Mouse (Mus musculus): ENCODE data around the gene Psme2. TPM values are rescaled to one million over a fixed set of nuclear protein-coding genes. Genes with fewer than 3 reads are reported as not detected.

Psme2 gene
- polyA plus RNA-seq, 1 experiment from 2014 or later: 202 TPM

- Histone ChIP-seq H3K36me3 (ENCODE audit: control insufficient read depth, insufficient read depth, low read length) (no peaks in the 10 kb centered on the region), H3K4me2 (no peak overlapping the region), H3K4me1 (ENCODE audit: control insufficient read depth, insufficient read depth, low read length) (no peaks in the 10 kb centered on the region), H3K4me3 (ENCODE audit: low read depth, low read length) (no peak overlapping the region), H3K9me3 (ENCODE audit: control insufficient read depth, low read length) (no peaks in the 10 kb centered on the region), H3K27ac (ENCODE audit: low read depth, low read length) (no peak overlapping the region), H3K9ac (ENCODE audit: low read length) (no peak overlapping the region), H3K27me3 (ENCODE audit: control insufficient read depth, insufficient read depth, low read length) (no peaks in the 10 kb centered on the region)
- no peak for DNase-seq (ENCODE audit: low spot score, missing footprints)
- no peak for ATAC-seq (ENCODE audit: low FRiP score)
- 87% methylated on average over 2 of the region's 2 CpGs for WGBS
Measured at GRCm38 (mm10) chr14:55616844-55617243, 25.9 kb upstream of the Psme2 start.

GRCm38 (mm10) chr14:55615876-55616275 lies 25.0 kb upstream of the Psme2 start:
- ATAC-seq (ENCODE audit: low FRiP score): no peak
- peak; percentile 62 for DNase-seq (ENCODE audit: low spot score, missing footprints)
- no peak overlapping the region for H3K27ac ChIP-seq (ENCODE audit: low read depth, low read length)
- H3K4me3 ChIP-seq (ENCODE audit: low read depth, low read length): no peak overlapping the region
- no peaks in the 10 kb centered on the region for H3K9me3 ChIP-seq (ENCODE audit: control insufficient read depth, low read length)
- no peaks in the 10 kb centered on the region for H3K27me3 ChIP-seq (ENCODE audit: control insufficient read depth, insufficient read depth, low read length)
- H3K4me2 ChIP-seq: no peak overlapping the region
- H3K4me1 ChIP-seq (ENCODE audit: control insufficient read depth, insufficient read depth, low read length): no peaks in the 10 kb centered on the region
- H3K9ac ChIP-seq (ENCODE audit: low read length): no peak overlapping the region
- no peaks in the 10 kb centered on the region for H3K36me3 ChIP-seq (ENCODE audit: control insufficient read depth, insufficient read depth, low read length)
- 52% methylated on average over 2 of the region's 2 CpGs for WGBS

GRCm38 (mm10) chr14:55614565-55615178 lies 23.8 kb upstream of the Psme2 start:
- no peak for ATAC-seq (ENCODE audit: low FRiP score)
- WGBS: 78% methylated on average over 7 of the region's 7 CpGs

GRCm38 (mm10) chr14:55613346-55613745 lies 22.4 kb upstream of the Psme2 start:
- no peak overlapping the region for H3K27ac ChIP-seq (ENCODE audit: low read depth, low read length)
- H3K36me3 ChIP-seq (ENCODE audit: control insufficient read depth, insufficient read depth, low read length): peaks cover 4% of the 10 kb centered on the region; the same call in 1 of the 2 replicates
- no peak overlapping the region for H3K4me2 ChIP-seq
- no peak for ATAC-seq (ENCODE audit: low FRiP score)
- H3K4me3 ChIP-seq (ENCODE audit: low read depth, low read length): no peak overlapping the region
- WGBS: 70% methylated on average over 6 of the region's 6 CpGs
- no peak for DNase-seq (ENCODE audit: low spot score, missing footprints)
- H3K27me3 ChIP-seq (ENCODE audit: control insufficient read depth, insufficient read depth, low read length): no peaks in the 10 kb centered on the region
- H3K4me1 ChIP-seq (ENCODE audit: control insufficient read depth, insufficient read depth, low read length): no peaks in the 10 kb centered on the region
- no peak overlapping the region for H3K9ac ChIP-seq (ENCODE audit: low read length)
- no peaks in the 10 kb centered on the region for H3K9me3 ChIP-seq (ENCODE audit: control insufficient read depth, low read length)

More at GRCm38 (mm10) chr14:55614565-55615178, 23.8 kb upstream of the Psme2 start:
- Histone ChIP-seq H3K9ac (ENCODE audit: low read length) (no peak overlapping the region), H3K27ac (ENCODE audit: low read depth, low read length) (no peak overlapping the region), H3K4me1 (ENCODE audit: control insufficient read depth, insufficient read depth, low read length) (no peaks in the 10 kb centered on the region), H3K4me3 (ENCODE audit: low read depth, low read length) (no peak overlapping the region), H3K36me3 (ENCODE audit: control insufficient read depth, insufficient read depth, low read length) (no peaks in the 10 kb centered on the region), H3K27me3 (ENCODE audit: control insufficient read depth, insufficient read depth, low read length) (no peaks in the 10 kb centered on the region), H3K9me3 (ENCODE audit: control insufficient read depth, low read length) (no peaks in the 10 kb centered on the region), H3K4me2 (no peak overlapping the region)
- peak; percentile 81 for DNase-seq (ENCODE audit: low spot score, missing footprints)

- Histone ChIP-seq H3K4me3 (ENCODE audit: low read depth, low read length) (no peak overlapping the region), H3K27me3 (ENCODE audit: control insufficient read depth, insufficient read depth, low read length) (no peaks in the 10 kb centered on the region), H3K9ac (ENCODE audit: low read length) (no peak overlapping the region), H3K27ac (ENCODE audit: low read depth, low read length) (no peak overlapping the region), H3K4me2 (no peak overlapping the region), H3K4me1 (ENCODE audit: control insufficient read depth, insufficient read depth, low read length) (no peaks in the 10 kb centered on the region), H3K9me3 (ENCODE audit: control insufficient read depth, low read length) (no peaks in the 10 kb centered on the region), H3K36me3 (ENCODE audit: control insufficient read depth, insufficient read depth, low read length) (peaks cover 10% of the 10 kb centered on the region; the same call in 1 of the 2 replicates)
- no peak for DNase-seq (ENCODE audit: low spot score, missing footprints)
- 93% methylated on average over 6 of the region's 6 CpGs for WGBS
- no peak for ATAC-seq (ENCODE audit: low FRiP score)
Measured at GRCm38 (mm10) chr14:55608339-55608738, 17.4 kb upstream of the Psme2 start.

- H3K4me3 ChIP-seq (ENCODE audit: low read depth, low read length): no peak overlapping the region
- 92% methylated on average over 16 of the region's 16 CpGs for WGBS
- H3K27me3 ChIP-seq (ENCODE audit: control insufficient read depth, insufficient read depth, low read length): no peaks in the 10 kb centered on the region
- H3K9ac ChIP-seq (ENCODE audit: low read length): no peak overlapping the region
- no peaks in the 10 kb centered on the region for H3K9me3 ChIP-seq (ENCODE audit: control insufficient read depth, low read length)
- no peak for ATAC-seq (ENCODE audit: low FRiP score)
- H3K4me1 ChIP-seq (ENCODE audit: control insufficient read depth, insufficient read depth, low read length): no peaks in the 10 kb centered on the region
- DNase-seq (ENCODE audit: low spot score, missing footprints): peak; percentile 19
- H3K4me2 ChIP-seq: no peak overlapping the region
- H3K27ac ChIP-seq (ENCODE audit: low read depth, low read length): no peak overlapping the region
- peaks cover 20% of the 10 kb centered on the region for H3K36me3 ChIP-seq (ENCODE audit: control insufficient read depth, insufficient read depth, low read length)
Measured at GRCm38 (mm10) chr14:55605743-55606459, 15.0 kb upstream of the Psme2 start.

- no peak overlapping the region for H3K27ac ChIP-seq (ENCODE audit: low read depth, low read length)
- H3K4me1 ChIP-seq (ENCODE audit: control insufficient read depth, insufficient read depth, low read length): no peaks in the 10 kb centered on the region
- H3K27me3 ChIP-seq (ENCODE audit: control insufficient read depth, insufficient read depth, low read length): no peaks in the 10 kb centered on the region
- no peak overlapping the region for H3K4me2 ChIP-seq
- peaks cover 20% of the 10 kb centered on the region for H3K36me3 ChIP-seq (ENCODE audit: control insufficient read depth, insufficient read depth, low read length)
- H3K9me3 ChIP-seq (ENCODE audit: control insufficient read depth, low read length): no peaks in the 10 kb centered on the region
- WGBS: 97% methylated on average over 11 of the region's 11 CpGs
- no peak overlapping the region for H3K9ac ChIP-seq (ENCODE audit: low read length)
- no peak for ATAC-seq (ENCODE audit: low FRiP score)
- DNase-seq (ENCODE audit: low spot score, missing footprints): peak; percentile 56
- H3K4me3 ChIP-seq (ENCODE audit: low read depth, low read length): no peak overlapping the region
Measured at GRCm38 (mm10) chr14:55604823-55605222, 13.9 kb upstream of the Psme2 start.

- 23% methylated on average over 19 of the region's 19 CpGs for WGBS
- peak overlapping the region; percentile 34; the same call in 1 of the 2 replicates for H3K9ac ChIP-seq (ENCODE audit: low read length)
- peak; percentile 89 for ATAC-seq (ENCODE audit: low FRiP score)
- peak overlapping the region; percentile 28; the same call in 1 of the 2 replicates for H3K4me2 ChIP-seq
- peaks cover 23% of the 10 kb centered on the region for H3K36me3 ChIP-seq (ENCODE audit: control insufficient read depth, insufficient read depth, low read length)
- no peaks in the 10 kb centered on the region for H3K4me1 ChIP-seq (ENCODE audit: control insufficient read depth, insufficient read depth, low read length)
- no peak overlapping the region for H3K27ac ChIP-seq (ENCODE audit: low read depth, low read length)
- no peaks in the 10 kb centered on the region for H3K27me3 ChIP-seq (ENCODE audit: control insufficient read depth, insufficient read depth, low read length)
- H3K9me3 ChIP-seq (ENCODE audit: control insufficient read depth, low read length): no peaks in the 10 kb centered on the region
- DNase-seq (ENCODE audit: low spot score, missing footprints): peak; percentile 96
- peak overlapping the region; percentile 10; the same call in 1 of the 2 replicates for H3K4me3 ChIP-seq (ENCODE audit: low read depth, low read length)
Measured at GRCm38 (mm10) chr14:55603633-55604576, 13.0 kb upstream of the Psme2 start.
